Mouse (Mus musculus) G1E (cell line): ENCODE measurements around the gene Emc9. TPM values are rescaled to one million over a fixed set of nuclear protein-coding genes. Genes with fewer than 3 reads are reported as not detected.

Source experiments
- ATAC-seq: 2 replicates; pipeline ENCODE4 v1.8.0; 2016; ENCODE audit warnings: mild to moderate bottlenecking; ENCODE audit not compliant: insufficient number of reproducible peaks, poor library complexity, low FRiP score, severe bottlenecking; ENCODE audit errors: extremely low read depth
- DNase-seq: peaks from one replicate; pipeline ENCODE4 v3.0.0; 2012; ENCODE audit warnings: low spot score
- H3K27me3 ChIP-seq: 2 replicates; pipeline ENCODE4 v1.6.1; 2012; ENCODE audit warnings: mild to moderate bottlenecking, low read length, inconsistent platforms; ENCODE audit not compliant: insufficient read depth
- H3K36me3 ChIP-seq: replicated peaks from 2 replicates; pipeline ENCODE3; 2012; ENCODE audit warnings: mild to moderate bottlenecking, inconsistent platforms
- H3K4me1 ChIP-seq: 2 replicates; pipeline ENCODE4 v1.6.1; 2012; ENCODE audit warnings: low read depth, low read length, inconsistent platforms, mixed read lengths; ENCODE audit not compliant: insufficient read depth
- H3K4me3 ChIP-seq: 2 replicates; pipeline ENCODE4 v1.5.1; 2012; ENCODE audit warnings: low read depth, mild to moderate bottlenecking, inconsistent platforms, low read length, moderate library complexity, mixed read lengths
- H3K9me3 ChIP-seq: replicated peaks from 2 replicates; pipeline ENCODE4 v1.6.1; 2012; ENCODE audit warnings: inconsistent platforms
- CTCF ChIP-seq: IDR thresholded peaks from 2 replicates; pipeline ENCODE4 v1.5.1; 2012; ENCODE audit warnings: low read depth, low read length, inconsistent platforms, mixed read lengths
- GATA1 ChIP-seq: IDR thresholded peaks from 2 replicates; pipeline ENCODE4 v1.6.1; 2012; ENCODE audit warnings: borderline replicate concordance, low read length, inconsistent platforms, mixed read lengths
- GATA2 ChIP-seq: IDR thresholded peaks from 2 replicates; pipeline ENCODE4 v1.6.1; 2012; ENCODE audit warnings: low read depth, low read length, inconsistent platforms, borderline replicate concordance
- POLR2AphosphoS5 ChIP-seq: IDR thresholded peaks from 2 replicates; pipeline ENCODE4 v1.6.1; 2012; ENCODE audit warnings: low read depth, low read length, inconsistent platforms; ENCODE audit not compliant: insufficient replicate concordance
- TAL1 ChIP-seq: conservative IDR thresholded peaks from 2 replicates; pipeline ENCODE4 v1.6.1; 2012; ENCODE audit warnings: low read depth, low read length, inconsistent platforms, mixed read lengths
- polyA plus RNA-seq: library from polyadenylated mRNA; stranded (reverse); fragments of >175 nt; gene quantifications from 2 replicates; pipeline ENCODE4 v1.2.3, GENCODE M21; 2012
- total RNA-seq, 2 experiments: library from RNA; stranded (forward) in 1 of 2; stranded (reverse) in 1 of 2; fragments of 200-1000 nt in 1 of 2; fragments of >200 nt in 1 of 2; fragmentation: Nextera tagmentation in 1 of 2; gene quantifications; 2 replicates each; pipeline ENCODE4 v1.2.3; 2014 to 2017

Gene Emc9
- total RNA-seq (2014; fragmentation: Nextera tagmentation) (16.7 and 20.0 TPM in 2 replicates), total RNA-seq (2017) (17.9 and 23.6 TPM in 2 replicates), polyA plus RNA-seq (19.5 and 20.2 TPM in 2 replicates)

- H3K9me3 ChIP-seq: no peaks in the 10 kb centered on the region
- peak; percentile 76 for ATAC-seq
- peak; percentile 90 for DNase-seq
- no peaks in the 10 kb centered on the region for H3K27me3 ChIP-seq
- no peak for TF ChIP-seq POLR2AphosphoS5
- peaks cover 80% of the 10 kb centered on the region for H3K4me1 ChIP-seq
- H3K36me3 ChIP-seq: peaks cover 61% of the 10 kb centered on the region
- H3K4me3 ChIP-seq: peak within 1 kb of the TSS; percentile 90
Measured at GRCm38 (mm10) chr14:55584702-55585565, at the start of gene Emc9. TSS of gene Emc9 (minus strand) at chr14:55585302.

GRCm38 (mm10) chr14:55629312-55629711, 44.2 kb upstream of the Emc9 start:
- TF ChIP-seq CTCF (peak; percentile 96), GATA2 (no peak)
- peaks cover 100% of the 10 kb centered on the region for H3K36me3 ChIP-seq
- no peak overlapping the region for H3K4me3 ChIP-seq
- H3K9me3 ChIP-seq: no peaks in the 10 kb centered on the region
- H3K4me1 ChIP-seq: peaks cover 68% of the 10 kb centered on the region
- DNase-seq (no peak), ATAC-seq (no peak; the same call in 1 of the 2 replicates)
- no peaks in the 10 kb centered on the region for H3K27me3 ChIP-seq

- Histone ChIP-seq H3K27me3 (no peaks in the 10 kb centered on the region), H3K9me3 (no peaks in the 10 kb centered on the region), H3K4me1 (peaks cover 68% of the 10 kb centered on the region), H3K36me3 (peaks cover 100% of the 10 kb centered on the region), H3K4me3 (peak overlapping the region; percentile 44; the same call in 1 of the 2 replicates)
- peak; percentile 47; the same call in 1 of the 2 replicates for ATAC-seq
- TF ChIP-seq TAL1 (peak; percentile 48), POLR2AphosphoS5 (no peak)
- DNase-seq: peak; percentile 35
Measured at GRCm38 (mm10) chr14:55628077-55628827, 43.1 kb upstream of the Emc9 start.

GRCm38 (mm10) chr14:55618486-55619195, 33.5 kb upstream of the Emc9 start:
- ATAC-seq (peak; percentile 51), DNase-seq (peak; percentile 71)
- peak; percentile 61; the same call in 1 of the 2 replicates for TF ChIP-seq GATA2
- TF ChIP-seq POLR2AphosphoS5: no peak
- TF ChIP-seq CTCF: no peak
- TF ChIP-seq TAL1: peak; percentile 67
- H3K36me3 ChIP-seq: peaks cover 47% of the 10 kb centered on the region
- no peaks in the 10 kb centered on the region for H3K9me3 ChIP-seq
- peaks cover 84% of the 10 kb centered on the region for H3K4me1 ChIP-seq
- no peaks in the 10 kb centered on the region for H3K27me3 ChIP-seq
- peak overlapping the region; percentile 78 for H3K4me3 ChIP-seq

GRCm38 (mm10) chr14:55617822-55618221, 32.7 kb upstream of the Emc9 start, which contains the start of gene Rec8:
TSS of gene Rec8 (plus strand) at chr14:55618037.
- H3K4me3 ChIP-seq: peak within 1 kb of the TSS; percentile 78
- ATAC-seq: peak; percentile 82

GRCm38 (mm10) chr14:55616844-55617243, 31.7 kb upstream of the Emc9 start:
- H3K9me3 ChIP-seq: no peaks in the 10 kb centered on the region
- no peaks in the 10 kb centered on the region for H3K27me3 ChIP-seq
- TF ChIP-seq CTCF (no peak), POLR2AphosphoS5 (no peak), TAL1 (no peak), GATA1 (no peak), GATA2 (no peak)
- peaks cover 29% of the 10 kb centered on the region for H3K36me3 ChIP-seq
- peaks cover 80% of the 10 kb centered on the region for H3K4me1 ChIP-seq
- ATAC-seq: no peak
- no peak overlapping the region for H3K4me3 ChIP-seq
- DNase-seq: no peak

More at GRCm38 (mm10) chr14:55617822-55618221, 32.7 kb upstream of the Emc9 start, which contains the start of gene Rec8:
- no peaks in the 10 kb centered on the region for H3K9me3 ChIP-seq
- H3K27me3 ChIP-seq: no peaks in the 10 kb centered on the region
- DNase-seq: peak; percentile 91
- H3K36me3 ChIP-seq: peaks cover 39% of the 10 kb centered on the region
- TF ChIP-seq CTCF: no peak
- TF ChIP-seq GATA1: no peak
- TF ChIP-seq GATA2: no peak
- no peak for TF ChIP-seq POLR2AphosphoS5
- no peak for TF ChIP-seq TAL1
- H3K4me1 ChIP-seq: peaks cover 84% of the 10 kb centered on the region
